Mouse (Mus musculus) kidney, adult 2 months (tissue): ENCODE results near the gene Nabp2. TPM values are rescaled to one million over a fixed set of nuclear protein-coding genes. Genes with fewer than 3 reads are reported as not detected.
A peak's percentile ranks its signal among the peaks of the same experiment; 100 is the strongest.

Experiments
- DNase-seq: peaks from one replicate; pipeline ENCODE4 v3.0.0; 2021
- H3K27ac ChIP-seq: fragments of 200-500 bp; 2 replicates; pipeline ENCODE4 v1.5.1; 2012; ENCODE audit warnings: low read depth, low read length, control low read depth, inconsistent platforms; ENCODE audit not compliant: insufficient read depth
- H3K27me3 ChIP-seq: fragments of 200-500 bp; replicated peaks from 2 replicates; pipeline ENCODE4 v1.6.1; 2012; ENCODE audit warnings: mild to moderate bottlenecking, moderate library complexity, low read length, inconsistent platforms; ENCODE audit not compliant: control insufficient read depth, insufficient read depth
- H3K36me3 ChIP-seq: fragments of 200-500 bp; 2 replicates; pipeline ENCODE4 v1.6.1; 2012; ENCODE audit warnings: mild to moderate bottlenecking, moderate library complexity, low read length, inconsistent platforms; ENCODE audit not compliant: control insufficient read depth, insufficient read depth
- H3K4me1 ChIP-seq: fragments of 200-500 bp; 2 replicates; pipeline ENCODE4 v1.6.1; 2011; ENCODE audit warnings: low read length; ENCODE audit not compliant: control insufficient read depth, insufficient read depth
- H3K4me3 ChIP-seq: fragments of 200-500 bp; 2 replicates; pipeline ENCODE4 v1.5.1; 2011; ENCODE audit warnings: mild to moderate bottlenecking, low read depth, low read length, control low read depth; ENCODE audit not compliant: insufficient read depth
- CTCF ChIP-seq: fragments of 200-500 bp; conservative IDR thresholded peaks from 2 replicates; pipeline ENCODE4 v1.5.1; 2011; ENCODE audit warnings: low read depth, mild to moderate bottlenecking, control low read depth, low read length, moderate library complexity, mixed read lengths; ENCODE audit not compliant: insufficient read depth, insufficient read length
- POLR2A ChIP-seq: fragments of 200-500 bp; IDR thresholded peaks from one replicate; pipeline ENCODE4 v1.6.1; 2011; ENCODE audit warnings: low read depth, low read length, control low read depth
- WGBS: fragments of 180-500 bp; shearing (Covaris S2); methylation state at CpG from one replicate; pipeline ENCODE4 v1.1.7; 2018; 5-methylcytosine and 5-hydroxymethylcytosine counted together
- polyA plus RNA-seq: library from polyadenylated mRNA; depleted of rRNA; stranded (reverse); fragments of >200 nt; gene quantifications from 2 replicates; pipeline ENCODE4 v1.2.3, GENCODE M21; 2012

The Nabp2 gene
- polyA plus RNA-seq, 1 experiment = 37.8 TPM

DNA sequence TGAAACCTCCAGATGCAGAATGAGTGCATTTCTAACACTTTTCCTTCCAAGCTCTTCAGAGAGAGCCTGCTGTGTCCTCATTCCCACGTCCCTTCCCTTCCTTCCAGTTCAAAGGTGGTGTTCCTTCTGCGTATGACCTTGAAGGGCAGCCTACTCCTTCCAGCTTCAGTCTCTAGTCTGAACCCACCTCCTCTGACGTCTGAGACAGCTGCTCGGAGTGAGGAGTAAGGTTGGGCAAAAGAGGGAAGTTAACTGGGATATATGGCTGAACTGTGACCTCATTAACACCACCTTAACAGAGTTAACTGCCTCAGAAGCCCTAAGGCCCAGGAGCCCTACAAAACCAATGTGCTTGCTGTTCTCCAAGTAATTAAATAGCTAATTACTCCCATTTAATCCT is 40.7 kb downstream of the Nabp2 start:
- no peaks in the 10 kb centered on the region for H3K36me3 ChIP-seq
- peaks cover 10% of the 10 kb centered on the region for H3K4me1 ChIP-seq
- no peak for DNase-seq
- H3K27me3 ChIP-seq = no peaks in the 10 kb centered on the region
- no peak overlapping the region for H3K4me3 ChIP-seq
- TF ChIP-seq POLR2A (no peak), CTCF (no peak)
- 29% methylated on average over 4 of the region's 4 CpGs for WGBS
- H3K27ac ChIP-seq = peak overlapping the region; percentile 17; the same call in 1 of the 2 replicates

GRCm38 (mm10) chr10:128370021-128370420 is 41.3 kb downstream of the Nabp2 start:
- DNase-seq = no peak
- Histone ChIP-seq H3K27me3 (no peaks in the 10 kb centered on the region), H3K27ac (no peak overlapping the region), H3K4me3 (no peak overlapping the region), H3K36me3 (no peaks in the 10 kb centered on the region), H3K4me1 (peaks cover 10% of the 10 kb centered on the region)
- TF ChIP-seq POLR2A (no peak), CTCF (no peak)
- WGBS = 78% methylated on average over 6 of the region's 6 CpGs

GRCm38 (mm10) chr10:128369599-128369998 is 41.7 kb downstream of the Nabp2 start:
- H3K4me1 ChIP-seq = peaks cover 10% of the 10 kb centered on the region
- DNase-seq = no peak
- no peaks in the 10 kb centered on the region for H3K27me3 ChIP-seq
- H3K4me3 ChIP-seq = 0 out of 2 replicates have a peak overlapping the region, but pooled peaks have one; percentile 75
- TF ChIP-seq CTCF = no peak
- no peak for TF ChIP-seq POLR2A
- H3K27ac ChIP-seq = peak overlapping the region; percentile 54
- no peaks in the 10 kb centered on the region for H3K36me3 ChIP-seq
- 87% methylated on average over 6 of the region's 6 CpGs for WGBS

DNA sequence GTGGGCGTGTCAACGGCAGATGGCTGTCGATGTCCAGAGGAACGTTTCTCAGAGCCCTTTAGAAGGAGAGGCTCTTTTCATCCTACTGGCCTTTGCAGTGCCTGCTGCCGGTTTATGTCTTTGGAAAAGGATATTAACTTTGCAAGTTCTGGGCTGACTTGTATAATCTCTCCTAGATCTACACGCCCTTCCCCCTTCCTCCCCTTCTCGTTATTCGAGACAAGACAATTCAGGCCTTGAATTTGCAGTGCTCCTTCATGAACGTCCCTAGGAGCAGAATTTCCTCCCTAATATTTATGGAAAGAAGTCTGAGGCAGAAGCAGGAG is 42.1 kb downstream of the Nabp2 start:
- Histone ChIP-seq H3K27ac (peak overlapping the region; percentile 54), H3K27me3 (no peaks in the 10 kb centered on the region), H3K4me1 (peaks cover 10% of the 10 kb centered on the region), H3K36me3 (no peaks in the 10 kb centered on the region), H3K4me3 (peak overlapping the region; percentile 75)
- 4% methylated on average over 9 of the region's 9 CpGs for WGBS
- no peak for DNase-seq
- TF ChIP-seq POLR2A (no peak), CTCF (no peak)

- DNase-seq = peak; percentile 96
- no peaks in the 10 kb centered on the region for H3K27me3 ChIP-seq
- peak within 1 kb of the TSS; percentile 80 for H3K27ac ChIP-seq
- peaks cover 10% of the 10 kb centered on the region for H3K4me1 ChIP-seq
- TF ChIP-seq CTCF (no peak), POLR2A (peak; percentile 83)
- H3K4me3 ChIP-seq = peak within 1 kb of the TSS; percentile 75
- 2% methylated on average over 72 of the region's 87 CpGs for WGBS
- no peaks in the 10 kb centered on the region for H3K36me3 ChIP-seq
Measured at GRCm38 (mm10) chr10:128368402-128369217, 42.7 kb downstream of the Nabp2 start, which contains the start of gene Coq10a. TSS of gene Coq10a (minus strand) at chr10:128368997.

GRCm38 (mm10) chr10:128367899-128368401 is 43.3 kb downstream of the Nabp2 start:
- H3K36me3 ChIP-seq = peaks cover 4% of the 10 kb centered on the region; the same call in 1 of the 2 replicates
- TF ChIP-seq POLR2A (no peak), CTCF (no peak)
- H3K4me1 ChIP-seq = peaks cover 10% of the 10 kb centered on the region
- no peaks in the 10 kb centered on the region for H3K27me3 ChIP-seq
- DNase-seq = peak; percentile 87
- H3K4me3 ChIP-seq = peak overlapping the region; percentile 75
- peak overlapping the region; percentile 80 for H3K27ac ChIP-seq
- 13% methylated on average over 19 of the region's 19 CpGs for WGBS

GRCm38 (mm10) chr10:128362568-128362967 is 48.7 kb downstream of the Nabp2 start:
- WGBS = 48% methylated on average over 3 of the region's 3 CpGs
- Histone ChIP-seq H3K27ac (no peak overlapping the region), H3K4me1 (peaks cover 2% of the 10 kb centered on the region; the same call in 1 of the 2 replicates), H3K27me3 (no peaks in the 10 kb centered on the region), H3K36me3 (peaks cover 8% of the 10 kb centered on the region; the same call in 1 of the 2 replicates), H3K4me3 (no peak overlapping the region)
- DNase-seq = peak; percentile 57
- TF ChIP-seq CTCF (peak; percentile 40), POLR2A (no peak)
